ENCODE assay signal across 12 mouse cellular contexts in the genomic region with DNA sequence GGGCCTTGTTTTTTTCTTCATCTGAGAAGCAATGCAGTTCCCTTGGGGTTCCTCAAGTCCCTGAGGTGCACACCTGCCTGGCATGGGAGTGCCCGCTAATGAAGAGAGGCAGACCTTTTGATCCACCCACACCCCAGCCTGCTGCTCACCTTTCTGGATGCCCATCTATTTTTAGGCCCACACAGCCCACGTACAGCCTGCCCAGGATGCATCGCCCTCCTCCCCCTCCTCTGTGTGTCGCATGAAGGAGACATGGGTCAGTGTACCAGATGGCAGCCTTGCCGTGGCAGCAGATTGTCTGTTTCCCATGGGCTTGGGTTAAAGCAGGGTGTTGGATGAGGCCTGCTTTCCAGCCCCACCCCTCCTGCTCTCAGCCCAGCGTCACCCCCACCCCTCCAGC. TPM values are rescaled to one million over a fixed set of nuclear protein-coding genes. Genes with fewer than 3 reads are reported as not detected.
DNase-seq lines count a peak whose midpoint lies in the region; ATAC-seq and TF ChIP-seq lines count a peak whose summit lies in the region.
"Had no signal": no experiment of that assay in that cellular context is flagged by ENCODE, and none has a peak within 500 bp of the region (broad histone marks: within the 10 kb centered on the region; RNA-seq: fewer than 3 reads in every experiment).

No protein-coding gene starts in this region.

- H3K4me1 ChIP-seq in embryonic fibroblast, embryonic 13.5 days (ENCODE audit: control insufficient read depth, insufficient read depth, low read length): peaks cover 35% of the 10 kb centered on the region
- no peaks in the 10 kb centered on the region for H3K4me1 ChIP-seq in midbrain, postnatal 0 days (ENCODE audit: insufficient read depth, low read length)
- H3K4me1 ChIP-seq: liver, embryonic 15.5 days had no signal

- H3K27ac ChIP-seq in embryonic fibroblast, embryonic 13.5 days (ENCODE audit: insufficient read depth, low read length): peak overlapping the region; percentile 9; the same call in 1 of the 2 replicates
- no peak overlapping the region for H3K27ac ChIP-seq in midbrain, postnatal 0 days (ENCODE audit: low read depth, low read length)
- H3K27ac ChIP-seq: heart, embryonic 13.5 days; liver, embryonic 15.5 days had no signal

- TF ChIP-seq POLR2A in embryonic fibroblast, embryonic 13.5 days (IDR thresholded peaks at IDR 0.05; ENCODE audit: low read depth, low read length): no peak

- intact Hi-C loops in gastrocnemius, postnatal 14 days (cut with DNase I; ENCODE audit: low total_unique reads): no loop called here

- no peaks in the 10 kb centered on the region for H3K36me3 ChIP-seq in midbrain, postnatal 0 days (ENCODE audit: insufficient read depth, low read length)
- H3K36me3 ChIP-seq: heart, embryonic 13.5 days; liver, embryonic 15.5 days had no signal

- WGBS in midbrain, postnatal 0 days: 66% methylated on average over 6 of the region's 6 CpGs

- H3K4me2 ChIP-seq in midbrain, postnatal 0 days (ENCODE audit: low read depth, low read length, poor library complexity, severe bottlenecking): no peak overlapping the region
- H3K4me2 ChIP-seq: heart, embryonic 13.5 days; liver, embryonic 15.5 days had no signal

- no peak for TF ChIP-seq CTCF in embryonic fibroblast, embryonic 13.5 days (IDR thresholded peaks at IDR 0.05; ENCODE audit: borderline replicate concordance, insufficient read depth, low read length)
- TF ChIP-seq CTCF in midbrain, postnatal 0 days (IDR thresholded peaks at IDR 0.05): no peak

- no peaks in the 10 kb centered on the region for H3K9me3 ChIP-seq in midbrain, postnatal 0 days (ENCODE audit: low read length)
- H3K9me3 ChIP-seq: heart, embryonic 13.5 days; liver, embryonic 15.5 days had no signal

- H3K9ac ChIP-seq in midbrain, postnatal 0 days (replicated peaks; ENCODE audit: low read length, poor library complexity, severe bottlenecking): no peak overlapping the region
- H3K9ac ChIP-seq: heart, embryonic 13.5 days; liver, embryonic 15.5 days had no signal

- H3K4me3 ChIP-seq in embryonic fibroblast, embryonic 13.5 days (ENCODE audit: insufficient read depth, low read length): peak overlapping the region; percentile 4; the same call in 1 of the 2 replicates
- H3K4me3 ChIP-seq in midbrain, postnatal 0 days (ENCODE audit: low read depth, low read length): no peak overlapping the region
- H3K4me3 ChIP-seq: heart, embryonic 13.5 days; liver, embryonic 15.5 days had no signal

- DNase-seq in kidney, postnatal 10 days: peak; percentile 7
- no peak for DNase-seq in kidney, postnatal 14 days
- DNase-seq in brain, adult 2 months (ENCODE audit: low read depth, low spot score): peak; percentile 75
- DNase-seq in midbrain, postnatal 0 days (ENCODE audit: low spot score): peak; percentile 59
- DNase-seq in MN1 (ENCODE audit: low spot score): no peak
- no peak for DNase-seq in gastrocnemius, postnatal 14 days
- DNase-seq: kidney, adult 18-20 months; right cerebral cortex, postnatal 14 days; thymus, adult 2 months had no signal

- no peak for ATAC-seq in midbrain, postnatal 0 days (ENCODE audit: low FRiP score)

- no peaks in the 10 kb centered on the region for H3K27me3 ChIP-seq in midbrain, postnatal 0 days (ENCODE audit: insufficient read depth, low read length)

RNA-seq across cellular contexts. Expression of gene Klhdc8a, which starts 8.5 kb away (rescaled TPM):
- 10.5 and 16.1 TPM in 2 replicates for polyA plus RNA-seq in embryonic fibroblast, embryonic 13.5 days (2011; ENCODE audit: insufficient read length, low read depth, missing spikeins)
- 29.5 and 31.1 TPM in 2 replicates for total RNA-seq in midbrain, postnatal 0 days (2014; rRNA removed)
- 12.4 and 14.8 TPM in 2 replicates for polyA plus RNA-seq in midbrain, postnatal 0 days (2015; fragmentation: Nextera tagmentation; extraction: Ambion mirVana)
- total RNA-seq in gastrocnemius, postnatal 14 days (2021): under 1 TPM; 0.39 to 0.42 TPM

RNA-seq across cellular contexts. Expression of gene Nuak2, which starts 26.0 kb away (rescaled TPM):
- polyA plus RNA-seq in embryonic fibroblast, embryonic 13.5 days (2011; ENCODE audit: insufficient read length, low read depth, missing spikeins): 9.2 and 14.2 TPM in 2 replicates
- 7.0 and 7.1 TPM in 2 replicates for total RNA-seq in midbrain, postnatal 0 days (2014; rRNA removed)
- 9.9 TPM in 2 replicates for polyA plus RNA-seq in midbrain, postnatal 0 days (2015; fragmentation: Nextera tagmentation; extraction: Ambion mirVana)
- 1 to 10 TPM; 1.1 to 1.5 TPM for total RNA-seq in gastrocnemius, postnatal 14 days (2021)

Comparison
In these comparisons a context has a peak if more than half of its experiments do, and no peak if none do; other contexts are left out.
1. DNase-seq: peak in kidney, postnatal 10 days (single experiment), brain, adult 2 months (single experiment) and midbrain, postnatal 0 days (single experiment); none in kidney, postnatal 14 days (single experiment), MN1 (single experiment) and gastrocnemius, postnatal 14 days (single experiment).
2. RNA of gene Klhdc8a, which starts 8.5 kb away (total RNA-seq): 29.5 to 31.1 TPM in midbrain, postnatal 0 days; 0.39 to 0.42 TPM in gastrocnemius, postnatal 14 days; every median in the first group is over 10 times any median in the second.